Mouse (Mus musculus): ENCODE results near the gene Zbtb48.

- TF ChIP-seq POLR2A (IDR thresholded peaks at IDR 0.05; ENCODE audit: low read depth, low read length) (no peak), CTCF (IDR thresholded peaks at IDR 0.05; ENCODE audit: extremely low read depth, insufficient read length, insufficient replicate concordance, low read depth, low read length) (no peak)
Observed at GRCm38 (mm10) chr4:152072121-152072601, 44.7 kb upstream of the Zbtb48 start, which contains the start of gene Plekhg5.

Data from small intestine, adult 2 months (tissue).